Mouse (Mus musculus) spleen, adult 2 months (tissue): ENCODE results near the gene Mfsd4a. TPM values are rescaled to one million over a fixed set of nuclear protein-coding genes. Genes with fewer than 3 reads are reported as not detected.

Source experiments
- DNase-seq, 2 experiments: peaks; one replicate each; pipeline versions ENCODE4 v3.0.0 to v3.0.0-alpha.2; 2012 to 2021; ENCODE audit warnings: low spot score in 2 of 2, low read depth in 1 of 2
- H3K27ac ChIP-seq: fragments of 200-500 bp; 2 replicates; pipeline ENCODE4 v1.5.1; 2012; ENCODE audit warnings: low read length, inconsistent platforms; ENCODE audit not compliant: insufficient read depth
- H3K27me3 ChIP-seq: fragments of 200-500 bp; 2 replicates; pipeline ENCODE4 v1.6.1; 2012; ENCODE audit warnings: mild to moderate bottlenecking, moderate library complexity, low read length, inconsistent platforms; ENCODE audit not compliant: control insufficient read depth, insufficient read depth
- H3K36me3 ChIP-seq: fragments of 200-500 bp; 2 replicates; pipeline ENCODE4 v1.6.1; 2012; ENCODE audit warnings: mild to moderate bottlenecking, low read length, inconsistent platforms; ENCODE audit not compliant: control insufficient read depth, insufficient read depth
- H3K4me1 ChIP-seq: fragments of 200-500 bp; 2 replicates; pipeline ENCODE4 v1.6.1; 2011; ENCODE audit warnings: inconsistent platforms; ENCODE audit not compliant: control insufficient read depth, insufficient read depth, insufficient read length
- H3K4me3 ChIP-seq: fragments of 200-500 bp; 2 replicates; pipeline ENCODE4 v1.5.1; 2011; ENCODE audit warnings: mild to moderate bottlenecking, inconsistent platforms; ENCODE audit not compliant: insufficient read depth, insufficient read length; ENCODE audit errors: extremely low read depth
- CTCF ChIP-seq: fragments of 200-500 bp; IDR thresholded peaks from 2 replicates; pipeline ENCODE4 v1.5.1; 2011; ENCODE audit warnings: mild to moderate bottlenecking, inconsistent platforms; ENCODE audit not compliant: insufficient read depth, insufficient read length, insufficient replicate concordance; ENCODE audit errors: extremely low read depth
- POLR2A ChIP-seq: fragments of 200-500 bp; IDR thresholded peaks from 2 replicates; pipeline ENCODE4 v1.6.1; 2011; ENCODE audit warnings: low read depth, low read length, inconsistent platforms
- WGBS: fragments of 180-500 bp; shearing (Covaris S2); methylation state at CpG from one replicate; pipeline ENCODE4 v1.1.7; 2018; 5-methylcytosine and 5-hydroxymethylcytosine counted together
- polyA plus RNA-seq: library from polyadenylated mRNA; depleted of rRNA; stranded (reverse); fragments of >200 nt; gene quantifications from 2 replicates; pipeline ENCODE4 v1.2.3, GENCODE M21; 2012

The Mfsd4a gene
- polyA plus RNA-seq, 1 experiment = 1.0 TPM

GRCm38 (mm10) chr1:132038753-132039152 is 29.1 kb downstream of the Mfsd4a start:
- Histone ChIP-seq H3K4me3 (no peak overlapping the region), H3K27me3 (no peaks in the 10 kb centered on the region), H3K27ac (no peak overlapping the region), H3K4me1 (no peaks in the 10 kb centered on the region), H3K36me3 (peaks cover 4% of the 10 kb centered on the region)
- TF ChIP-seq CTCF (no peak), POLR2A (no peak)
- DNase-seq = no peak
- WGBS = 68% methylated on average over 5 of the region's 5 CpGs

DNA sequence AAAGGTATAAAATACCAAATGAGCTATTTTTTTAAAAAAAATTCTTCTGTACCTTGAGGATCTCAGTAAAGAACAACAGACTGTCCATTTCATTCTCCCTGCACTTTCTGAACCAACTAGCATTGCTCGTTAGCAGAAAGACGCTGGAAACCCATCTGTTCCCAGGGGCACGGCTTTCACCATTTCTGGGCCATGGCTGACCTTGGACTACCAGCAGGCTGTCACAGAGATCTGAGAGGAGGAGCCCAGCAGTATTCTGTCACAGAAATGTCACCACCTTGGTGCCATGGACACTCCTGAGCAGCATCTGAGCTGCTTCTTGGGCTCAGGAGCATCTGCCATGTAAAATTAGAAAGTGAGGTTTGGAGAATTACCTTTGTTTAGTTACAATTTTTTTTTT is 30.1 kb downstream of the Mfsd4a start:
- no peak overlapping the region for H3K27ac ChIP-seq
- peaks cover 7% of the 10 kb centered on the region for H3K36me3 ChIP-seq
- WGBS = 94% methylated on average over 3 of the region's 3 CpGs
- no peak overlapping the region for H3K4me3 ChIP-seq
- no peaks in the 10 kb centered on the region for H3K4me1 ChIP-seq
- no peaks in the 10 kb centered on the region for H3K27me3 ChIP-seq
- no peak for TF ChIP-seq CTCF
- no peak for TF ChIP-seq POLR2A
- no peak for DNase-seq

DNA sequence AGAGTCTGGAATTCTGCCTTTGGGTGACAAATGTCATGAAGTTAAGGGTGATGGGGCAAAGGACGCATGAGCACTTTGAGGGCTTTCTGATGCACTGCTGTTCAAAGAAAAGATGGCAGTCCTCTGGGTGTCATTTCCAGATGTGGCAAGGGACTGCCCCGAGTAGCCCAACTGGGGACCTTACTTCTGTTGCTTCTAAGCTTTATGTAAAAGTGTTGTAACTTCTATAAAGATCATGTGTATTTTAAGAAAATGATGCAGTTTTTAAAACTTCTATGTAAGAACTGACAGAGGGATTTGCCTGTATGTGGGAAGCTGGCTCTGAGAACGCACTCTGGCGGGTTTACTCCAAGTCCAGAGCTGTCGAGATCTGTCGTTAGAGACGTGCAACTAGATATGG is 35.7 kb downstream of the Mfsd4a start:
- H3K4me3 ChIP-seq = no peak overlapping the region
- no peaks in the 10 kb centered on the region for H3K27me3 ChIP-seq
- WGBS = 91% methylated on average over 7 of the region's 7 CpGs
- no peak overlapping the region for H3K27ac ChIP-seq
- DNase-seq = no peak
- no peaks in the 10 kb centered on the region for H3K4me1 ChIP-seq
- no peak for TF ChIP-seq CTCF
- no peak for TF ChIP-seq POLR2A
- H3K36me3 ChIP-seq = peaks cover 28% of the 10 kb centered on the region

GRCm38 (mm10) chr1:132030574-132030973 is 37.3 kb downstream of the Mfsd4a start:
- H3K4me1 ChIP-seq = no peaks in the 10 kb centered on the region
- H3K36me3 ChIP-seq = peaks cover 33% of the 10 kb centered on the region
- H3K27me3 ChIP-seq = no peaks in the 10 kb centered on the region
- 84% methylated on average over 2 of the region's 2 CpGs for WGBS
- peak in 1 of 2 experiments; percentile 17 for DNase-seq
- H3K27ac ChIP-seq = no peak overlapping the region
- TF ChIP-seq CTCF (no peak), POLR2A (no peak)
- H3K4me3 ChIP-seq = no peak overlapping the region

DNA sequence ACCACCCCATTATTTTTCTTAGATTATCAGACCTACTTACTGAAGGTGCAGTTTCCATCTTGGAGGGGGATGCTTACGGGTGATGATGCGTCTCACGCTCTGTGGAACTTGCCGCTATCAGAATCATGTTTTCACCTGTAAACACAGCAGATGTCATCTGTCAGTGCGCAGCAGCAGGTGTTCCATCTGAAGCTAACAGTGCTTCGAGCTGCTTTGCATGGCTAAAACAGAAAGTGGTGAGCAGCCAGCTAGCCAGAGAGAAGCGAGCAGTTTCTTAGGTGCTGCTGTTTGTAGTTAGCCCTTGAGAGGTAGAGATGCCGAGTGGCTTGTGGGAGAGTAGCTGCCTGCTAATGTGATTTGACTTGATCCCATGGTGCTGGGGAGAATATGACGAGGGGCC is 39.4 kb downstream of the Mfsd4a start:
- DNase-seq = no peak
- Histone ChIP-seq H3K27ac (no peak overlapping the region), H3K4me3 (no peak overlapping the region), H3K36me3 (peaks cover 46% of the 10 kb centered on the region), H3K27me3 (no peaks in the 10 kb centered on the region), H3K4me1 (no peaks in the 10 kb centered on the region)
- 86% methylated on average over 9 of the region's 9 CpGs for WGBS
- TF ChIP-seq POLR2A = no peak
- TF ChIP-seq CTCF = no peak

- TF ChIP-seq CTCF (no peak), POLR2A (no peak)
- Histone ChIP-seq H3K27me3 (no peaks in the 10 kb centered on the region), H3K4me3 (no peak overlapping the region), H3K27ac (no peak overlapping the region), H3K36me3 (peaks cover 48% of the 10 kb centered on the region), H3K4me1 (no peaks in the 10 kb centered on the region)
- 95% methylated on average over 5 of the region's 5 CpGs for WGBS
- DNase-seq = no peak
These were observed 39.9 kb downstream of the Mfsd4a start for GRCm38 (mm10) chr1:132027978-132028377.

DNA sequence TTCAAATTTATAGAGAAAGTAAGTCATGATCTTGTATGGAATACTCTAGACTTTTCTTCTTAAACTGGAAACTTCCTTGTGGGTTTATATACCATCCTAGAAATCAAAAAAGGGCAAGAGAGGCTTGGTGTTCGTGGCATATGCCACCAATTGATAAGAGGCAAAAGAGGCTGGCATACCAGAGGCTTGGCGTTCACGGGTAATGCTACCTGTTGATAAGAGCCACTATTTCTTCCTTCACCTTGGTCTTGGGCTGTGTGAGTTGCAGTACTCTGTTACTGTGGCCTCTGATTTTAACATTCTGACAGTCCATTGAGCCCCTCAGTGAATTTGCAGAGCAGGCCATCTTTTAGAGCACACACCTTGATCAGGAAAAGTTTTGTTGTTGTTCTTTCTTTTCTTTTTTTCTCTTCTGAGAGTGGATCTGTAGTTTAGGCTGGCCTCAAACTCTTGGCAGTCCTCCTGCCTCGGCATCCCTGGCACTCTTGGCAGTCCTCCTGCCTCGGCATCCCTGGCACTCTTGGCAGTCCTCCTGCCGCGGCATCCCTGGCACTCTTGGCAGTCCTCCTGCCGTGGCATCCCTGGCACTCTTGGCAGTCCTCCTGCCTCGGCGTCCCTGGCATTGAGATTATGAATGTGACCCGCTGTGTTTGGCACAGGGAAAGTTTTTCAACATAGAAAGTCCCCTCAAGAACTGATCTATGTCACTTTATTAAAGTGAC is 40.8 kb downstream of the Mfsd4a start:
- Histone ChIP-seq H3K36me3 (peaks cover 54% of the 10 kb centered on the region), H3K4me3 (no peak overlapping the region), H3K27me3 (no peaks in the 10 kb centered on the region), H3K4me1 (no peaks in the 10 kb centered on the region), H3K27ac (peak overlapping the region; percentile 62; the same call in 1 of the 2 replicates)
- TF ChIP-seq POLR2A = no peak
- no peak for TF ChIP-seq CTCF
- WGBS = 81% methylated on average over 11 of the region's 11 CpGs
- no peak for DNase-seq
